Mouse (Mus musculus): ENCODE measurements around the gene Hist3h2a. TPM values are rescaled to one million over a fixed set of nuclear protein-coding genes. Genes with fewer than 3 reads are reported as not detected.

Gene Hist3h2a
- total RNA-seq, 1 experiment = 161 TPM

DNA sequence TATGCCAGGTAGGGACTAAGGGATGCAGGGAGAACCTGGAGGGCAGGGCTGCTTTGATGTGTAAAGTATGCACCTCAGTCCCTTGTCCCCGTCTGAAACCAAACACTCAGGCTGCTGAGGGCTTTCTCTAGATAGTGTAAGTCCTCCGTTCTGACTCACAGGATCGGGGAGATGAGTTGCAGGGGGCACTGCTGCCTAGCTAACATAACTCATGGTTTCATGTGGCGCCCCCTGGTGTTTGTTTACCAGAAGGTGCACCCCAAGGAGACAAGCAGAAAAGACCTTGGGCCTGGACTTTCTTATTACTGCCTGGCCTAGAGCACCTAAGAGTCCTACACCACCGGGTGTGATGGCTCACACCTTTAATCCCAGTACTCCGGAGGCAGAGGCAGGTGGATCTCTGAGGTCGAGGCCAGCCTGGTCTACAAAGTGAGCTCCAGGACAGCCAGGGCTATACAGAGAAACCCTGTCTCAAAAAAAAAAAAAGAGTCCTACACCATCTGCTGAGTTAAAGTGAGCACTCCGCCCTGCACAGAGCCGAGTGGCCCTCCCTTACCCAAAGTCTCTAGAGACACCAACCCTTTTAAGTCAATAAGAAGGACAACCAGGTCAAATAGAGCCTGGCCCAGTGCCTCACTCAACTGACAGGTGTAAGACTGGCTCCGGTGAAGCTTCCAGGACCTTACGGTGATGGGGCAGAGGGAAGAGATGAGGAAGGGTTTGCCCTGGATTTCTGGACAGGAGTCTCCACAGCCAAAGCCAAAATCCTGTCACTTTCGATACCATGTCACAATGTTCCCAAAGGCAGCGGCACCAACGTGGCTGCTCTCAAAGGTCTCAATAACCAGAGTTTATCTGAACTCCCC is 37.4 kb upstream of the Hist3h2a start:
- H3K4me1 ChIP-seq (ENCODE audit: control insufficient read depth in 2 of 2, insufficient read depth in 2 of 2, low read length in 2 of 2, poor library complexity in 1 of 2) = no peaks in the 10 kb centered on the region
- DNase-seq (ENCODE audit: low read depth, low spot score) = peak; percentile 81
- TF ChIP-seq MAFK (IDR thresholded peaks at IDR 0.05; ENCODE audit: insufficient read depth, low read depth, low read length) (no peak), CHD2 (IDR thresholded peaks at IDR 0.05; ENCODE audit: low read depth, low read length) (no peak), ZC3H11A (IDR thresholded peaks at IDR 0.05; ENCODE audit: borderline replicate concordance, low read depth, low read length) (no peak), ZNF384 (IDR thresholded peaks at IDR 0.05; ENCODE audit: low read depth, low read length) (peak; percentile 27; the same call in 1 of the 2 replicates), HCFC1 (IDR thresholded peaks at IDR 0.05; ENCODE audit: borderline replicate concordance, insufficient read depth, low read length) (no peak)
- no peak overlapping the region for H3K9ac ChIP-seq (ENCODE audit: insufficient read depth, low read depth, low read length, poor library complexity, severe bottlenecking)
- H3K9me3 ChIP-seq (ENCODE audit: control insufficient read depth, insufficient read depth, low read depth, low read length) = no peaks in the 10 kb centered on the region
- no peaks in the 10 kb centered on the region for H3K36me3 ChIP-seq (ENCODE audit: control insufficient read depth, insufficient read depth, low read length, poor library complexity, severe bottlenecking)
- in situ Hi-C loops (cut with MboI; ENCODE audit: low sequenced_read_pairs in 2 of 2, unreplicated experiment in 2 of 2) = no loop called here
- H3K27ac ChIP-seq (ENCODE audit: insufficient read depth, low read depth, low read length, poor library complexity, severe bottlenecking) = no peak overlapping the region
- H3K4me3 ChIP-seq (ENCODE audit: insufficient read depth in 1 of 2, low read depth in 1 of 2, low read length in 2 of 2, poor library complexity in 1 of 2, severe bottlenecking in 1 of 2) = no peak overlapping the region

DNA sequence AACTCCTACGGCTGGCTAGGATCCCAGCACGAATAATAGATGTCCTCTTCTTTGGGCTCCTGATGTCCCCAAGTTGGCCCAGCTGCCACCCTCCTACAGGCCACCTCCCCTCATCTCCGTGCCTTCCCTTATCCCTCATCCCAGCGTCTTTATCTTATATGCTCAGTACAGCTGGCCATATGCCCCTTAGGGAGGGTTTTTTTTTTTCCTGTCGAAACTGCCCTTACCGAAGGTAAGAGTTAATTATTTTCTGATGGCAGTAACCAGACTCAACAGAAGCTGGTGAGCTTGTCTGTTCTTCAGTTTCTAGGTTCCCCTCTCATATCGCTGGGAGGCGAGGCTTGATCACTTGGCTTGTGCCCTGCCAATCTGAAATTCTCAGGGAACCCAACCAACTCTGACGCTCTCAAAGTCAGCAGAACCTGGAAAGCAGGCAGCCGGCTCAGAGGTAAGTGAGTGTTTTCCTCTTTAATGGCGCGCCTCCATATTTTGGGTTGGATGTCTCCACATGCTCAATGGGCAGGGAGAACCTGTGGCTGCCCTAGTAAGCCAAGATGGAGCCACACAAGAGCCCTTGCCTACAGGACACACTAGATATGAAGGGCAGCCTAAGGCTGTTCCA is 36.6 kb upstream of the Hist3h2a start, which contains the start of gene Btnl10:
Gene Btnl10 (plus strand): TSS at position 164 of the 622 bp plus-strand sequence.
- DNase-seq (ENCODE audit: low read depth, low spot score) = no peak
- in situ Hi-C loops (cut with MboI; ENCODE audit: low sequenced_read_pairs in 2 of 2, unreplicated experiment in 2 of 2) = no loop called here
- no peak within 1 kb of the TSS for H3K9ac ChIP-seq (ENCODE audit: insufficient read depth, low read depth, low read length, poor library complexity, severe bottlenecking)

DNA sequence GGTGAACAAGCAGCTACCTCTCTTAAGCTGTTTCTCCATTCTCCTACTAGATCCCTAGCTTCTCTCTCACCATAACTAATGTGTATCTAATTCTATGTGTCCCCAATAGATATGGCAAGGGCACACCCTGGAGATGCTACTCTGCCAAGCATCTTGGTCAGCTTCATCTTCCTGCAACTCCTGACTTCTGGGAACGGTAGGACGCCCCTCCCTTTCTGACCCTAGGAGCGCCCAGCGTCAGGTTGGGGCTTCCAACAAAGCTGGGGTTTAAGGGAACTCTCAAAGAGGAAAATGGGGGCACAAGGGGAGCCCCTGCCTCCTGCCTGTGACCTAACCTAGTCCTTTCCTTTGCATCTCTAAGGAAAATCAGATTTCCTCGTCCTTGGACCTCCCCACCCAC is 35.7 kb upstream of the Hist3h2a start:
- in situ Hi-C loops (cut with MboI; ENCODE audit: low sequenced_read_pairs in 2 of 2, unreplicated experiment in 2 of 2) = no loop called here
- no peak for TF ChIP-seq ZNF384 (IDR thresholded peaks at IDR 0.05; ENCODE audit: low read depth, low read length)
- no peak for TF ChIP-seq MAFK (IDR thresholded peaks at IDR 0.05; ENCODE audit: insufficient read depth, low read depth, low read length)
- no peak for TF ChIP-seq HCFC1 (IDR thresholded peaks at IDR 0.05; ENCODE audit: borderline replicate concordance, insufficient read depth, low read length)
- no peak for TF ChIP-seq ZC3H11A (IDR thresholded peaks at IDR 0.05; ENCODE audit: borderline replicate concordance, low read depth, low read length)
- no peak for TF ChIP-seq CHD2 (IDR thresholded peaks at IDR 0.05; ENCODE audit: low read depth, low read length)
- Histone ChIP-seq H3K9me3 (ENCODE audit: control insufficient read depth, insufficient read depth, low read depth, low read length) (no peaks in the 10 kb centered on the region), H3K4me1 (ENCODE audit: control insufficient read depth in 2 of 2, insufficient read depth in 2 of 2, low read length in 2 of 2, poor library complexity in 1 of 2) (no peaks in the 10 kb centered on the region), H3K4me3 (ENCODE audit: insufficient read depth in 1 of 2, low read depth in 1 of 2, low read length in 2 of 2, poor library complexity in 1 of 2, severe bottlenecking in 1 of 2) (no peak overlapping the region), H3K27ac (ENCODE audit: insufficient read depth, low read depth, low read length, poor library complexity, severe bottlenecking) (no peak overlapping the region), H3K36me3 (ENCODE audit: control insufficient read depth, insufficient read depth, low read length, poor library complexity, severe bottlenecking) (no peaks in the 10 kb centered on the region), H3K9ac (ENCODE audit: insufficient read depth, low read depth, low read length, poor library complexity, severe bottlenecking) (no peak overlapping the region)
- no peak for DNase-seq (ENCODE audit: low read depth, low spot score)

More for the DNA sequence above, 36.6 kb upstream of the Hist3h2a start, which contains the start of gene Btnl10:
- no peaks in the 10 kb centered on the region for H3K4me1 ChIP-seq (ENCODE audit: control insufficient read depth in 2 of 2, insufficient read depth in 2 of 2, low read length in 2 of 2, poor library complexity in 1 of 2)
- H3K4me3 ChIP-seq (ENCODE audit: insufficient read depth in 1 of 2, low read depth in 1 of 2, low read length in 2 of 2, poor library complexity in 1 of 2, severe bottlenecking in 1 of 2) = no peak within 1 kb of the TSS
- TF ChIP-seq CHD2 (IDR thresholded peaks at IDR 0.05; ENCODE audit: low read depth, low read length) = no peak
- no peak for TF ChIP-seq MAFK (IDR thresholded peaks at IDR 0.05; ENCODE audit: insufficient read depth, low read depth, low read length)
- TF ChIP-seq ZC3H11A (IDR thresholded peaks at IDR 0.05; ENCODE audit: borderline replicate concordance, low read depth, low read length) = no peak
- TF ChIP-seq ZNF384 (IDR thresholded peaks at IDR 0.05; ENCODE audit: low read depth, low read length) = no peak
- no peak for TF ChIP-seq HCFC1 (IDR thresholded peaks at IDR 0.05; ENCODE audit: borderline replicate concordance, insufficient read depth, low read length)
- no peak within 1 kb of the TSS for H3K27ac ChIP-seq (ENCODE audit: insufficient read depth, low read depth, low read length, poor library complexity, severe bottlenecking)
- no peaks in the 10 kb centered on the region for H3K9me3 ChIP-seq (ENCODE audit: control insufficient read depth, insufficient read depth, low read depth, low read length)
- H3K36me3 ChIP-seq (ENCODE audit: control insufficient read depth, insufficient read depth, low read length, poor library complexity, severe bottlenecking) = no peaks in the 10 kb centered on the region

GRCm38 (mm10) chr11:58922420-58922819 is 32.1 kb upstream of the Hist3h2a start:
- in situ Hi-C loops (cut with MboI; ENCODE audit: low sequenced_read_pairs in 2 of 2, unreplicated experiment in 2 of 2) = no loop called here
- H3K9me3 ChIP-seq (ENCODE audit: control insufficient read depth, insufficient read depth, low read depth, low read length) = no peaks in the 10 kb centered on the region
- H3K4me3 ChIP-seq (ENCODE audit: insufficient read depth in 1 of 2, low read depth in 1 of 2, low read length in 2 of 2, poor library complexity in 1 of 2, severe bottlenecking in 1 of 2) = no peak overlapping the region
- DNase-seq (ENCODE audit: low read depth, low spot score) = no peak
- no peaks in the 10 kb centered on the region for H3K4me1 ChIP-seq (ENCODE audit: control insufficient read depth in 2 of 2, insufficient read depth in 2 of 2, low read length in 2 of 2, poor library complexity in 1 of 2)
- no peak for TF ChIP-seq ZC3H11A (IDR thresholded peaks at IDR 0.05; ENCODE audit: borderline replicate concordance, low read depth, low read length)
- no peak for TF ChIP-seq ZNF384 (IDR thresholded peaks at IDR 0.05; ENCODE audit: low read depth, low read length)
- TF ChIP-seq MAFK (IDR thresholded peaks at IDR 0.05; ENCODE audit: insufficient read depth, low read depth, low read length) = no peak
- TF ChIP-seq CHD2 (IDR thresholded peaks at IDR 0.05; ENCODE audit: low read depth, low read length) = no peak
- TF ChIP-seq HCFC1 (IDR thresholded peaks at IDR 0.05; ENCODE audit: borderline replicate concordance, insufficient read depth, low read length) = no peak
- no peak overlapping the region for H3K27ac ChIP-seq (ENCODE audit: insufficient read depth, low read depth, low read length, poor library complexity, severe bottlenecking)
- H3K9ac ChIP-seq (ENCODE audit: insufficient read depth, low read depth, low read length, poor library complexity, severe bottlenecking) = no peak overlapping the region
- no peaks in the 10 kb centered on the region for H3K36me3 ChIP-seq (ENCODE audit: control insufficient read depth, insufficient read depth, low read length, poor library complexity, severe bottlenecking)

Data from ES-E14 (cell line).